In genomic region chr2:155592854-155593283, GRCm38 (mm10) we compare ENCODE assay signal across 8 mouse cellular contexts. TPM values are rescaled to one million over a fixed set of nuclear protein-coding genes. Genes with fewer than 3 reads are reported as not detected.
DNase-seq lines count a peak whose midpoint lies in the region; ATAC-seq and TF ChIP-seq lines count a peak whose summit lies in the region.

No protein-coding gene starts in this region.

- under 1% methylated on average over 9 of the region's 9 CpGs for WGBS in embryonic facial prominence, embryonic 11.5 days
- WGBS in hindbrain, postnatal 0 days: 1% methylated on average over 9 of the region's 9 CpGs
- WGBS in midbrain, postnatal 0 days: 1% methylated on average over 9 of the region's 9 CpGs

- peak; percentile 43 for TF ChIP-seq CTCF in layer of hippocampus, adult 2 months (conservative IDR thresholded peaks at IDR 0.05)
- peak; percentile 35 for TF ChIP-seq CTCF in hindbrain, postnatal 0 days (IDR thresholded peaks at IDR 0.05; ENCODE audit: low read depth)
- TF ChIP-seq CTCF in midbrain, postnatal 0 days (IDR thresholded peaks at IDR 0.05): no peak

- peak overlapping the region; percentile 78 for H3K4me3 ChIP-seq in layer of hippocampus, adult 2 months
- peak overlapping the region; percentile 55 for H3K4me3 ChIP-seq in embryonic facial prominence, embryonic 11.5 days (ENCODE audit: low read depth, low read length)
- H3K4me3 ChIP-seq in hindbrain, postnatal 0 days (ENCODE audit: low read length): peak overlapping the region; percentile 53
- H3K4me3 ChIP-seq in midbrain, postnatal 0 days (ENCODE audit: low read depth, low read length): peak overlapping the region; percentile 59

- H3K27me3 ChIP-seq in embryonic facial prominence, embryonic 11.5 days (ENCODE audit: control insufficient read depth, insufficient read depth, low read length): no peaks in the 10 kb centered on the region
- H3K27me3 ChIP-seq in hindbrain, postnatal 0 days (ENCODE audit: insufficient read depth, low read length): no peaks in the 10 kb centered on the region
- no peaks in the 10 kb centered on the region for H3K27me3 ChIP-seq in midbrain, postnatal 0 days (ENCODE audit: insufficient read depth, low read length)

- no peak for DNase-seq in layer of hippocampus, adult 2 months (ENCODE audit: low spot score in 2 of 2)
- DNase-seq in layer of hippocampus, adult 9-11 months: no peak
- no peak for DNase-seq in embryonic facial prominence, embryonic 11.5 days (ENCODE audit: low spot score)
- DNase-seq in hindbrain, postnatal 0 days (ENCODE audit: low spot score): no peak
- no peak for DNase-seq in midbrain, postnatal 0 days (ENCODE audit: low spot score)
- no peak for DNase-seq in cerebellum, adult 8-10 months
- DNase-seq in gastrocnemius, adult 18-20 months (ENCODE audit: low spot score): no peak
- no peak for DNase-seq in thymus, postnatal 10 days (ENCODE audit: low spot score in 2 of 2)

- H3K27ac ChIP-seq in layer of hippocampus, adult 2 months: peak overlapping the region; percentile 94
- H3K27ac ChIP-seq in embryonic facial prominence, embryonic 11.5 days (replicated peaks; ENCODE audit: low read depth, low read length): no peak overlapping the region; the same call in 1 of the 2 replicates
- H3K27ac ChIP-seq in hindbrain, postnatal 0 days: peak overlapping the region; percentile 65
- H3K27ac ChIP-seq in midbrain, postnatal 0 days (ENCODE audit: low read depth, low read length): no peak overlapping the region; the same call in 1 of the 2 replicates

- H3K9me3 ChIP-seq in embryonic facial prominence, embryonic 11.5 days (replicated peaks; ENCODE audit: control insufficient read depth, low read length): no peaks in the 10 kb centered on the region
- no peaks in the 10 kb centered on the region for H3K9me3 ChIP-seq in hindbrain, postnatal 0 days (ENCODE audit: low read length)
- no peaks in the 10 kb centered on the region for H3K9me3 ChIP-seq in midbrain, postnatal 0 days (ENCODE audit: low read length)

- no peaks in the 10 kb centered on the region for H3K4me1 ChIP-seq in embryonic facial prominence, embryonic 11.5 days (ENCODE audit: control insufficient read depth, insufficient read depth, low read length)
- 0 out of 2 replicates have a peak, but pooled peaks cover 3% of the 10 kb centered on the region for H3K4me1 ChIP-seq in hindbrain, postnatal 0 days (ENCODE audit: insufficient read depth, low read length)
- peaks cover 4% of the 10 kb centered on the region; the same call in 1 of the 2 replicates for H3K4me1 ChIP-seq in midbrain, postnatal 0 days (ENCODE audit: insufficient read depth, low read length)

- peak overlapping the region; percentile 76 for H3K9ac ChIP-seq in embryonic facial prominence, embryonic 11.5 days (replicated peaks; ENCODE audit: low read length)
- peak overlapping the region; percentile 46 for H3K9ac ChIP-seq in hindbrain, postnatal 0 days (replicated peaks; ENCODE audit: low read length)
- peak overlapping the region; percentile 60; the same call in 1 of the 2 replicates for H3K9ac ChIP-seq in midbrain, postnatal 0 days (replicated peaks; ENCODE audit: low read length, poor library complexity, severe bottlenecking)

- no peaks in the 10 kb centered on the region for H3K36me3 ChIP-seq in embryonic facial prominence, embryonic 11.5 days (replicated peaks; ENCODE audit: control insufficient read depth, insufficient read depth, low read depth, low read length)
- no peaks in the 10 kb centered on the region for H3K36me3 ChIP-seq in hindbrain, postnatal 0 days (ENCODE audit: insufficient read depth, low read length)
- no peaks in the 10 kb centered on the region for H3K36me3 ChIP-seq in midbrain, postnatal 0 days (ENCODE audit: insufficient read depth, low read length)

- ATAC-seq in embryonic facial prominence, embryonic 11.5 days (replicated peaks; ENCODE audit: insufficient number of reproducible peaks, low FRiP score, low TSS enrichment, low read depth): no peak; the same call in 1 of the 2 replicates
- no peak for ATAC-seq in hindbrain, postnatal 0 days
- ATAC-seq in midbrain, postnatal 0 days (ENCODE audit: low FRiP score): no peak

- peak overlapping the region; percentile 59 for H3K4me2 ChIP-seq in embryonic facial prominence, embryonic 11.5 days (ENCODE audit: low read depth, low read length)
- H3K4me2 ChIP-seq in hindbrain, postnatal 0 days (ENCODE audit: low read depth, low read length): peak overlapping the region; percentile 69
- H3K4me2 ChIP-seq in midbrain, postnatal 0 days (ENCODE audit: low read depth, low read length, poor library complexity, severe bottlenecking): peak overlapping the region; percentile 67

RNA-seq across cellular contexts. Expression of gene Gss, which starts 0.3 kb away (rescaled TPM):
- 10 to 100 TPM; 25.6 to 26.2 TPM for total RNA-seq in layer of hippocampus, adult 2 months (2021)
- 24.0 and 24.3 TPM in 2 replicates for polyA plus RNA-seq in embryonic facial prominence, embryonic 11.5 days (2014; fragmentation: Nextera tagmentation; extraction: Ambion mirVana)
- 5.6 and 14.7 TPM in 2 replicates for total RNA-seq in hindbrain, postnatal 0 days (2014; rRNA removed)
- 15.3 and 15.4 TPM in 2 replicates for polyA plus RNA-seq in hindbrain, postnatal 0 days (2015; fragmentation: Nextera tagmentation; extraction: Ambion mirVana)
- 9.2 and 12.9 TPM in 2 replicates for total RNA-seq in midbrain, postnatal 0 days (2014; rRNA removed)
- polyA plus RNA-seq in midbrain, postnatal 0 days (2015; fragmentation: Nextera tagmentation; extraction: Ambion mirVana): 11.6 and 12.1 TPM in 2 replicates
- 1 to 10 TPM; 5.2 to 6.2 TPM for total RNA-seq in gastrocnemius, adult 18-20 months (2021)

RNA-seq across cellular contexts. Expression of gene Myh7b, which starts 18.1 kb away (rescaled TPM):
- total RNA-seq in layer of hippocampus, adult 2 months (2021): 1 to 10 TPM; 5.5 to 5.6 TPM
- 0.34 and 0.45 TPM in 2 replicates for polyA plus RNA-seq in embryonic facial prominence, embryonic 11.5 days (2014; fragmentation: Nextera tagmentation; extraction: Ambion mirVana)
- total RNA-seq in hindbrain, postnatal 0 days (2014; rRNA removed): 0.18 and 3.1 TPM in 2 replicates
- polyA plus RNA-seq in hindbrain, postnatal 0 days (2015; fragmentation: Nextera tagmentation; extraction: Ambion mirVana): 3.4 and 3.9 TPM in 2 replicates
- 0.14 and 0.38 TPM in 2 replicates for total RNA-seq in midbrain, postnatal 0 days (2014; rRNA removed)
- 1.5 and 3.4 TPM in 2 replicates for polyA plus RNA-seq in midbrain, postnatal 0 days (2015; fragmentation: Nextera tagmentation; extraction: Ambion mirVana)
- total RNA-seq in gastrocnemius, adult 18-20 months (2021): 1 to 10 TPM; 4.5 to 7.3 TPM

Comparison
In these comparisons a context has a peak if more than half of its experiments do, and no peak if none do; other contexts are left out.
1. H3K27ac ChIP-seq: peak in layer of hippocampus, adult 2 months (single experiment) and hindbrain, postnatal 0 days (single experiment); none in embryonic facial prominence, embryonic 11.5 days (single experiment) and midbrain, postnatal 0 days (single experiment).
2. Peak in every context shown above with its lines, with median percentiles within 50 percentile points of each other: H3K4me3 ChIP-seq, H3K4me2 ChIP-seq and H3K9ac ChIP-seq.